Mouse (Mus musculus) heart, embryonic 13.5 days (tissue): ENCODE measurements around the gene Gm609. TPM values are rescaled to one million over a fixed set of nuclear protein-coding genes. Genes with fewer than 3 reads are reported as not detected.
"Not testable (repeated sequence)": the region's sequence is repeated elsewhere in the genome, so short reads cannot be mapped to it uniquely, and the experiment has no call there.

ENCODE experiments used
- ATAC-seq: fragments of 200-750 bp; cut with Nextera tagmentation; 2 replicates; pipeline ENCODE4 v1.8.0; 2017; ENCODE audit warnings: moderate TSS enrichment; ENCODE audit not compliant: insufficient number of reproducible peaks, low FRiP score, low TSS enrichment; ENCODE audit errors: extremely low read depth
- H3K27ac ChIP-seq: fragments of 300-500 bp; sonication (generic); replicated peaks from 2 replicates; pipeline ENCODE4 v1.5.1; 2015; ENCODE audit warnings: moderate library complexity, mild to moderate bottlenecking, inconsistent platforms
- H3K27me3 ChIP-seq: fragments of 300-500 bp; sonication (generic); replicated peaks from 2 replicates; pipeline ENCODE4 v1.6.1; 2015; ENCODE audit warnings: mild to moderate bottlenecking, inconsistent platforms
- H3K36me3 ChIP-seq: fragments of 300-500 bp; sonication (generic); 2 replicates; pipeline ENCODE4 v1.6.1; 2015; ENCODE audit warnings: mild to moderate bottlenecking, inconsistent platforms
- H3K4me1 ChIP-seq: fragments of 300-500 bp; sonication (generic); 2 replicates; pipeline ENCODE4 v1.6.1; 2015; ENCODE audit warnings: inconsistent platforms
- H3K4me2 ChIP-seq: fragments of 300-500 bp; sonication (generic); 2 replicates; pipeline ENCODE4 v1.6.1; 2015; ENCODE audit warnings: inconsistent platforms, mild to moderate bottlenecking, moderate library complexity
- H3K4me3 ChIP-seq: fragments of 300-500 bp; sonication (generic); 2 replicates; pipeline ENCODE4 v1.5.1; 2015; ENCODE audit warnings: moderate library complexity, mild to moderate bottlenecking, inconsistent platforms
- H3K9ac ChIP-seq: fragments of 300-500 bp; sonication (generic); 2 replicates; pipeline ENCODE4 v1.6.1; 2015; ENCODE audit warnings: inconsistent platforms, mild to moderate bottlenecking, moderate library complexity
- H3K9me3 ChIP-seq: fragments of 300-500 bp; sonication (generic); 2 replicates; pipeline ENCODE4 v1.6.1; 2016; ENCODE audit warnings: inconsistent platforms
- WGBS: fragments of 180-500 bp; shearing (Covaris S2); methylation state at CpG from one replicate; pipeline ENCODE4 v1.1.7; 2015; ENCODE audit warnings: mixed read lengths; 5-methylcytosine and 5-hydroxymethylcytosine counted together
- polyA plus RNA-seq: library from polyadenylated mRNA; unstranded; fragments of >200 nt; fragmentation: Nextera tagmentation; extraction: Ambion mirVana; gene quantifications from 2 replicates; pipeline ENCODE4 v1.2.1, GENCODE M21; 2015

Gm609 gene
- polyA plus RNA-seq, 1 experiment from 2014 or later, result not detected

DNA sequence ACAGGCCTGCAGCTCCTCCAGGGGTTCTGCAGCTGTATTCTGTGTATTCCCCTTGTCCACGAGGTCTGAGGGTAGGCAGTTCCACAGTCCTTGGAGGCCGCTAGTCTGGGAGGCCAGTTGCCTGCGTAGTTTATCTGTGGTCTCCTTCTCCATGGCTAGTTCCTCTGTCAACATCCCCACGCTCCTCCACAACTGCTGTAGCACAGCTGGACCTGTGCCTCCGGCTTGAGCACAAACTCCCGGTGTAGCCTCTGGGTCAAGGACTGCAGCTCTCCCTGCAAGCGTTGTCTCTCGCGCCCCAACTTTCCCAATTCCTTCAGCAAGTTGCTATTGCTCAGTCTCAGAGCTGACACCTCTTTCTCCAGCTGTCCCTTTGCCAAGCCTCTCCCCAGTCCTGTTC lies 65.1 kb downstream of the Gm609 start:
- Histone ChIP-seq H3K9ac (no peak overlapping the region), H3K36me3 (no peaks in the 10 kb centered on the region), H3K4me3 (no peak overlapping the region), H3K27me3 (no peaks in the 10 kb centered on the region), H3K9me3 (no peaks in the 10 kb centered on the region), H3K27ac (no peak overlapping the region), H3K4me1 (no peaks in the 10 kb centered on the region), H3K4me2 (no peak overlapping the region)
- WGBS, result 67% methylated on average over 9 of the region's 9 CpGs
- ATAC-seq, result no peak

DNA sequence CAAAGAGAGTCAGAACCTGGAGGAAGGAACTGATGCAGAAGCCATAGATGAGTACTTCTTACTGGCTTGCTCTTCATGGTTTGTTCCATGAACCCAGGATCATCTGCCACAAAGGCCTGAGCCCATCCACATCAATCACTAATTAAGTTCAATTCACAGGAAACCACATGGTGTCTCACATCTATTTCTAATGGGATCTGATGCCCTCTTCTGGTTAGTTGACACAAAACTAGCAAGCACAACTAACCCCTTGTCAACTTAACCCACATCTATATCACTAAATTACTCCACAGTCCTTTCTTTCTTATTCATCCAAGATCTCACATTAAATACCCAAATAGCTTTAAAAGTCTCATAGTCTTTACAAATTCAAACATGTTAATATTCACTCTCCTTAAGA lies 79.3 kb downstream of the Gm609 start:
- Histone ChIP-seq H3K36me3 (no peaks in the 10 kb centered on the region), H3K4me3 (no peak overlapping the region), H3K27me3 (no peaks in the 10 kb centered on the region), H3K9ac (no peak overlapping the region), H3K4me1 (no peaks in the 10 kb centered on the region), H3K4me2 (no peak overlapping the region), H3K27ac (no peak overlapping the region), H3K9me3 (no peaks in the 10 kb centered on the region)
- ATAC-seq, result no peak

DNA sequence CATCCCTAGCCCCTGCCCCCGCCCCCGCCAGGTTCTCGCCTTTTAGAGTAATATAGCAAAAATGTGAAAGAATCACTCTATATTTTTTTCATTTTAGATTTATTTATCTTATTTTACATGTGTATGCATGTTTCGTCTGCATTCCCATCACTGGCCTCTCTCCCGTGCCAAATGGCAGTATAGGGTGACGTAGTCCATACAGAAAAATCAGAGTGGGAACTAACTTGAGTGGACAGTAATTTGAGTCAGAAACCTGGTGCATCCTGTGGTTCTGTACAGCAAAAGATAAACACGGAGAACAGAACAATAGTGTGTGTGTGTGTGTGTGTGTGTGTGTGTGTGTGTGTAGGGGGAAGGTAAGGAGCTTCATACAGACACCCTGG lies 83.7 kb downstream of the Gm609 start:
- not testable (repeated sequence) for H3K27ac ChIP-seq, H3K9ac ChIP-seq, ATAC-seq

DNA sequence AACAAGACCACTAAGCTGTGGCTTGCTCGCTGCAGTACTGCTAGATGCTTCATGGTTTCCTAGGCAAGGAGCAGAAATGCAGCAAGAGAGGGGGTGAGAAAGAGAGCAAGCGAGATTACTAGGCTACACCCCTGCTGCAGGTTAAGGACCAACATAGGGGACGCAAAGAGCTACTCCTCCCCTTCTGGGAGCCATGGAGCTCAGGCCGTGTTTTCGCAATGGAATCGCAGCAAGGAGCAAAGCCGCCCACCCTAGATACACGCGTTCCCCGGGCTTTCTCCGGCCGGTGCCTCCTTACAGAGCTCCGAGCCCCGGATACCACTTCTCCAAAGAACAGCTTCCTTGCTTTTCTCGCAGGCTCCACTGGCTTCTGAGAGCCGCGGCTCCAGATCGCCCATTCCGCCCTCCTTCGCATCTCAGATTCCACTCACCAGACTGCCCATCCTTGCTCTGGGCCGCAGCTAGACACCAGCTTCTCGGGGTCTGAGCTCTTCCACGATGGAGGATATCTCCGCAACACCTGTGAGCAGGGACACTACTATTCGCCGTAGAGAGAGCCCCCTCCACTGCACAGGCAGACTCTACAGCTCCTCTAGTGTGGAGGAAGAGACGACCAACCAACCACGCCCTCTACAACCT lies 84.2 kb downstream of the Gm609 start, which contains the start of gene Cd200:
Gene Cd200, minus strand, starts transcription at position 629 of the 639 bp plus-strand sequence.
- peak within 1 kb of the TSS; percentile 89 for H3K4me2 ChIP-seq
- H3K27ac ChIP-seq, result peak within 1 kb of the TSS; percentile 70
- WGBS, result 1% methylated on average over 28 of the region's 28 CpGs
- no peaks in the 10 kb centered on the region for H3K27me3 ChIP-seq
- H3K4me3 ChIP-seq, result peak within 1 kb of the TSS; percentile 71
- no peak; the same call in 1 of the 2 replicates for ATAC-seq
- 0 out of 2 replicates have a peak, but pooled peaks cover 6% of the 10 kb centered on the region for H3K4me1 ChIP-seq
- H3K9me3 ChIP-seq, result no peaks in the 10 kb centered on the region
- H3K36me3 ChIP-seq, result no peaks in the 10 kb centered on the region
- peak within 1 kb of the TSS; percentile 82 for H3K9ac ChIP-seq

More for the DNA sequence above, 83.7 kb downstream of the Gm609 start:
- not testable (repeated sequence) for H3K4me1 ChIP-seq, H3K36me3 ChIP-seq, H3K27me3 ChIP-seq, H3K9me3 ChIP-seq
- H3K4me2 ChIP-seq, result peak overlapping the region; percentile 89
- WGBS, result 35% methylated on average over 7 of the region's 7 CpGs
- H3K4me3 ChIP-seq, result peak overlapping the region; percentile 71

DNA sequence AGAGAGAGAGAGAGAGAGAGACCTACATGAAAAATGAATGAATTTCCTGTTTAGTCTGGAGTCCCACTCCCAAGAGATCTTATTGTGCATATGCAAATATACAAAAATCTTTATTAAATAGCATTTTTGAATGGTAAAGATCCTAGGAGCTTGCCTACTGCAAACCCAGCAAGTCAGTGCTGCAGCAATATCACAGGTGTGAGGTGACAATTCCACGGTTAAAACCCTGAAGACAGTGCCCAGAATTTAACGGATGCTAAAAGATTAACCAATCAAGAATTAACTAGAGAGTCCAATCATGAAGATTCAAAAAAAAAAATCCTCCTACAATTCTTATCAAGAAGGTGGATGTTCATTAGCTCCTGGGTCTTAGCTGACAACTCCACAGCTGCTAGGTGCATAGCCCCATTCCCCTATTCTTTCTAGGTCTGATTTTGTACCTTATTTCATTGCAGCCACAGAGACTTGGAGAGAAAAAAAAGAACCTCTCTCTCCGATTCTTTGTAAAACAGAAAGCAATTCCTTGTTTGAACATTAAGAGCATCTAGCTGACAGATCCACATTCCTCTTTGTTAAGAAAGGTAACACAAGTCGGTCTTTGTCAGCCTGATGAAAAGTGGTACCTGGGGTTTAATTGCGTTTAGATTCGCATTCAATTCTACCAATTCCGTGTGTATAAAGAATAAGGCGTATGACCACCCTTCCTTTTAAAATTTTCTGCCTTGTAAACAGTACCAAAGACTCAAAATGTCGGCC lies 84.9 kb downstream of the Gm609 start:
- Histone ChIP-seq H3K4me3 (peak overlapping the region; percentile 71), H3K27ac (peak overlapping the region; percentile 70)
- WGBS, result 38% methylated on average over 9 of the region's 9 CpGs

DNA sequence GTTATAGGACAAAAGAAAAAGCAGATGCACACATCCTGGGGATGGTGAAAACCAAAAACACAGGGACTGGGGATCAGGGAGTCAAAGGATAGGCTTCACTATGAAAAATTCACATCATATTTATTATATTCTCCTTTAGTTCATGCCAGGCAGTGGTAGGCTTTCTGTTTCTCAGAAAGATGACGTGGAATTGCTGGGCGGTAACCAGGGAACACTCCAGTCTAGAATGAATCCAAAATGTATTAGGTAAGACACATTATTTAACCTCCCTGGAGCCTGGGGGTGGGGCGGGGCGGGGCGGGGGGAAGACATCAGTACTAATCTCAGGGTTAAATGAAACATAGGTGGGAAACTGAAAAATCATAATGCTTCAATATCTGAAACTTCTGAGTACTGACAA lies 85.7 kb downstream of the Gm609 start:
- 67% methylated on average over 5 of the region's 5 CpGs for WGBS
- H3K4me2 ChIP-seq, result peak overlapping the region; percentile 89; the same call in 1 of the 2 replicates
- H3K36me3 ChIP-seq, result no peaks in the 10 kb centered on the region
- H3K4me3 ChIP-seq, result no peak overlapping the region
- no peak overlapping the region for H3K9ac ChIP-seq
- ATAC-seq, result no peak
- H3K9me3 ChIP-seq, result no peaks in the 10 kb centered on the region
- H3K27ac ChIP-seq, result no peak overlapping the region
- H3K27me3 ChIP-seq, result no peaks in the 10 kb centered on the region
- 0 out of 2 replicates have a peak, but pooled peaks cover 6% of the 10 kb centered on the region for H3K4me1 ChIP-seq

More for the DNA sequence above, 84.9 kb downstream of the Gm609 start:
- Histone ChIP-seq H3K9ac (peak overlapping the region; percentile 82), H3K27me3 (no peaks in the 10 kb centered on the region), H3K9me3 (no peaks in the 10 kb centered on the region), H3K36me3 (no peaks in the 10 kb centered on the region), H3K4me2 (peak overlapping the region; percentile 89), H3K4me1 (0 out of 2 replicates have a peak, but pooled peaks cover 6% of the 10 kb centered on the region)
- ATAC-seq, result no peak

DNA sequence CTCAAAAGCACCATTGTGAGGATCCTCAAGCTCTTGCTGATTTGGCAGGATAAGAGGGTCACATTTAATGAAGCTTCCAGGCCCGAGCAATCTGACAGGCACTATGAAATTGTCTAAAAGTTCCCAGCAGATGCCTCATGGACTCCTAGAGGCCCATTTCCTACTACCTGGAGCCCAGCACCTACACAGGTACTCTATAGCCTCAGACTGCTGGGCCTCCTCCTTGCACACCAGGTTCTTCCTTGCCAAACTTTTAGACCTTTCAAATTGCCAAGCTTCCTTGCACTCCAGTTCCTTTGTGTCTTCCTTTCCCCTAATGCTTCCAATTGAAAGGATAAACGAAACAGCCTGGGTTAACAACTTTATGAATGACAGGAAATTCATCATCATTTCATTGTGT lies 89.8 kb downstream of the Gm609 start:
- H3K4me1 ChIP-seq, result peaks cover 14% of the 10 kb centered on the region
- 54% methylated on average over 2 of the region's 2 CpGs for WGBS

DNA sequence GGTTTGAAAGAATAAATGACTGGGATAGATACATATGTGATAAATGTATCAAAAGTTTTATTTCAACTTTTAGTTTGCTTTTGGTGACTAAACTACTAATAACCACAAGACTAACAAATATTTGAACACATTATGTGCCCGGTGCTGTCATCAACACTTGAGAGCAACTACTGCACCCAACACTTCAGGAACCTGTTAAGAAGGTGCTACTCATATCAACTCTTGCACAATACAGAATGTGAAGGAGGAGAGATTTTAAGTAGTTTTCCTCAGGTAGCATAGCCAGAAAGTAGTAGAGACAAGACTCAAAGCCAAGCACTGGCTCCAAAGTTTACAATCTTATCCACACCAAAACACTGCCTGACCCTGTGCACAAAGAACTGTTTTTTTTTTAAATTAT lies 90.7 kb downstream of the Gm609 start:
- H3K36me3 ChIP-seq, result no peaks in the 10 kb centered on the region
- no peak overlapping the region for H3K27ac ChIP-seq
- H3K9me3 ChIP-seq, result no peaks in the 10 kb centered on the region
- no peak overlapping the region for H3K4me2 ChIP-seq
- H3K27me3 ChIP-seq, result no peaks in the 10 kb centered on the region
- no peak for ATAC-seq
- peaks cover 12% of the 10 kb centered on the region for H3K4me1 ChIP-seq
- H3K4me3 ChIP-seq, result no peak overlapping the region
- H3K9ac ChIP-seq, result no peak overlapping the region
- 77% methylated on average over 1 of the region's 1 CpGs for WGBS

More for the DNA sequence above, 89.8 kb downstream of the Gm609 start:
- H3K4me2 ChIP-seq, result no peak overlapping the region
- no peak overlapping the region for H3K27ac ChIP-seq
- no peaks in the 10 kb centered on the region for H3K36me3 ChIP-seq
- H3K9ac ChIP-seq, result no peak overlapping the region
- H3K27me3 ChIP-seq, result no peaks in the 10 kb centered on the region
- ATAC-seq, result no peak
- no peak overlapping the region for H3K4me3 ChIP-seq
- H3K9me3 ChIP-seq, result no peaks in the 10 kb centered on the region

DNA sequence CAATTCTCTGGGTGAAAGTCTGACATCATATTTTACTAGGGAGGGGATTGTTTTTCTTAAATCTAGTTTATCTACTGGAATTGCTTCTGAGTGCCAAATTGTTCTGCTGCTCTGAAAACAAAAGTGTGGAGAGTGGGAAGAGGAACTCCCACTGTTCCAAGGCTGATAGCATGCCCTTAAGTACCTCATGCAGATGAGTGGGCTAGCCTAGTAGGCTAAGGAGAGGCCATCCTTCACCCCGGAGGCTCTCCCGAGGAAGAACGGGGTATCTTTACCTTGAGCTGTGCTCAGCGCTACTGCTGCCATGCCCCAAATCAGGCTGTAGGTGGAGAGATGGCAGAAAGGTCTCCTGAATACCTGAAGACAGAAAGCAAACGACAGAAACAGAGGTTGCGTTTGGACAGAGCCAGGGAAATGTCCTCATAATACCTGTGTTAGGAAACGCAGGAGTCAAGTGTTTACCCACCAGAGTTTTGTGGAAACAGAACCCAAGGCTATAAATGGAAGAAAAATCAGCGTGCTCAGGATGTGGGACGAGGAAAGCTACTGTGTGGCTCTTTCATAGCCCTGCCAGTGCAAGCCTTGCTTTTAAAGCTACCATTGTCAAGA lies 92.7 kb downstream of the Gm609 start:
- no peak for ATAC-seq
- Histone ChIP-seq H3K4me1 (peaks cover 12% of the 10 kb centered on the region), H3K27me3 (no peaks in the 10 kb centered on the region), H3K4me3 (no peak overlapping the region), H3K27ac (peak overlapping the region; percentile 70), H3K36me3 (no peaks in the 10 kb centered on the region), H3K4me2 (peak overlapping the region; percentile 10; the same call in 1 of the 2 replicates), H3K9ac (no peak overlapping the region), H3K9me3 (no peaks in the 10 kb centered on the region)
- 36% methylated on average over 9 of the region's 9 CpGs for WGBS

DNA sequence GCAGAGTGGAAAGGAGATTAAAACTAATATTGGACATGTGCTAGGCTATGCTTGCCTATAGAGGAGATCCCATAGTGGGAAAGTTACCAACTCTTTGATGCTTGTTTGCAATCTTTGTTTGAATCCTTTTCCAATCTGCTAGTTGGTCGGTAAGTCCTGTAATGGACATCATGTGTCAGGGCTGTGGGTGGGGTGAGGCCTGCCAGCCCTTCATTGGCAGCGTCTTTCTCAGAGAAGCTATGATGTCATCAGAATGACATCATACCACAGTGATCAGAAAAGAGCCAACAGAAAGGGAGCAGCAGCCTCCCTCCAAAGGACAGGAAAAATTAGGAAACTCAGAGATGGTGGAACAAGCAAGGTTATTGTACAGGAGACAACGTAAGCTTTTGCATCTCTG lies 93.4 kb downstream of the Gm609 start:
- Histone ChIP-seq H3K36me3 (peaks cover under 1% of the 10 kb centered on the region; the same call in 1 of the 2 replicates), H3K27ac (no peak overlapping the region), H3K9ac (no peak overlapping the region), H3K9me3 (no peaks in the 10 kb centered on the region), H3K27me3 (no peaks in the 10 kb centered on the region), H3K4me2 (no peak overlapping the region), H3K4me1 (peaks cover 12% of the 10 kb centered on the region), H3K4me3 (no peak overlapping the region)
- no peak for ATAC-seq
- WGBS, result 57% methylated on average over 3 of the region's 3 CpGs

DNA sequence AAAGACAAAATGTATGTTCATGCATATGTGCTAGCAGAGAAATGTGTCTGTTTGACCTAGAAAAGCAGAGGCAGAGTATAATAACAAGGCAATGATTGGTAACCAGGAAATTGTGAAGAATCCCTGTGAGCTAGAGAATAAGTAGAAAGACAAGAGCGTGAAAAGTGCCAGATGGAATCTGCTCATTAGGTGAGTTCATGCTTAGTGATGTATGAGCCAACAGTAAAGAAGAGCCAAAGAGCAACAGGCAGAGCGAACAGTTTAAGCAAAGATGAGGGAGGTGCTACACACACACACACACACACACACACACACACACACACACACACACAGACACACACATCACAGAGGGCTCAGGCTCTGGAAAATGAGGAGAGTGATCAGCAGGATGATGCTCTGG lies 95.3 kb downstream of the Gm609 start:
- Histone ChIP-seq H3K4me3 (no peak overlapping the region), H3K27ac (no peak overlapping the region), H3K9ac (no peak overlapping the region), H3K4me1 (peaks cover 12% of the 10 kb centered on the region), H3K36me3 (peaks cover 7% of the 10 kb centered on the region), H3K4me2 (no peak overlapping the region), H3K9me3 (no peaks in the 10 kb centered on the region), H3K27me3 (no peaks in the 10 kb centered on the region)
- 83% methylated on average over 2 of the region's 2 CpGs for WGBS
- no peak for ATAC-seq
